Mouse (Mus musculus) lung, adult 2 months (tissue): ENCODE measurements around the gene Btnl2.

ENCODE experiments used
- CTCF ChIP-seq: fragments of 200-500 bp; IDR thresholded peaks from 2 replicates; pipeline ENCODE4 v1.5.1; 2011; ENCODE audit warnings: mild to moderate bottlenecking, low read length, control low read depth; ENCODE audit not compliant: insufficient read depth
- POLR2A ChIP-seq: fragments of 200-500 bp; IDR thresholded peaks from 2 replicates; pipeline ENCODE4 v1.6.1; 2011; ENCODE audit warnings: low read depth, mild to moderate bottlenecking, control low read depth, low read length, borderline replicate concordance; ENCODE audit errors: extremely low read depth

- TF ChIP-seq POLR2A: no peak
- no peak for TF ChIP-seq CTCF
These were observed 47.4 kb upstream of the Btnl2 start for GRCm38 (mm10) chr17:34307216-34307615.
